Mouse (Mus musculus) myocyte (in vitro differentiated cells): ENCODE results near the gene Crygc. TPM values are rescaled to one million over a fixed set of nuclear protein-coding genes. Genes with fewer than 3 reads are reported as not detected.
A peak's percentile ranks its signal among the peaks of the same experiment; 100 is the strongest.

Experiments
- H3K27me3 ChIP-seq: one replicate; pipeline ENCODE4 v1.6.1; 2011; ENCODE audit not compliant: control insufficient read depth, insufficient read depth, insufficient read length
- H3K36me3 ChIP-seq: one replicate; pipeline ENCODE4 v1.6.1; 2011; ENCODE audit not compliant: control insufficient read depth, insufficient read depth
- H3K4me2 ChIP-seq: one replicate; pipeline ENCODE4 v1.6.1; 2011; ENCODE audit warnings: low read depth, control low read depth
- H3K4me3 ChIP-seq: one replicate; pipeline ENCODE4 v1.5.1; 2011; ENCODE audit warnings: mild to moderate bottlenecking, control low read depth, moderate library complexity
- H3K79me2 ChIP-seq: one replicate; pipeline ENCODE4 v1.6.1; 2011; ENCODE audit not compliant: control insufficient read depth, insufficient read depth
- H3ac ChIP-seq: one replicate; pipeline ENCODE4 v1.6.1; 2011; ENCODE audit not compliant: control insufficient read depth, insufficient read length
- CEBPB ChIP-seq: IDR thresholded peaks from 2 replicates; pipeline ENCODE4 v1.6.1; 2011; ENCODE audit warnings: mild to moderate bottlenecking, moderate library complexity; ENCODE audit not compliant: poor library complexity, insufficient read depth, severe bottlenecking
- E2F4 ChIP-seq: IDR thresholded peaks from one replicate; pipeline ENCODE4 v1.6.1; 2011; ENCODE audit warnings: mild to moderate bottlenecking, control low read depth, moderate library complexity; ENCODE audit not compliant: insufficient read depth
- MAX ChIP-seq: IDR thresholded peaks from one replicate; pipeline ENCODE4 v1.6.1; 2011; ENCODE audit warnings: low read depth, mild to moderate bottlenecking, control low read depth
- MYOD1 ChIP-seq, 3 experiments: IDR thresholded peaks; one replicate each; pipeline ENCODE4 v1.6.1; 2011; ENCODE audit warnings: control low read depth in 2 of 3, low read depth in 2 of 3, mild to moderate bottlenecking in 2 of 3, moderate library complexity in 1 of 3; ENCODE audit not compliant: insufficient read length in 2 of 3, control insufficient read depth in 1 of 3
- MYOG ChIP-seq, 3 experiments: IDR thresholded peaks; one replicate each; pipeline ENCODE4 v1.6.1; 2011; ENCODE audit warnings: control low read depth in 2 of 3, low read depth in 2 of 3, mild to moderate bottlenecking in 2 of 3; ENCODE audit not compliant: insufficient read length in 2 of 3, control insufficient read depth in 1 of 3, insufficient read depth in 1 of 3
- POLR2A ChIP-seq: IDR thresholded peaks from one replicate; pipeline ENCODE4 v1.6.1; 2011; ENCODE audit warnings: low read depth, mild to moderate bottlenecking, control low read depth, moderate library complexity; ENCODE audit not compliant: insufficient read length
- POLR2AphosphoS2 ChIP-seq: IDR thresholded peaks from one replicate; pipeline ENCODE4 v1.6.1; 2011; ENCODE audit warnings: low read depth, control low read depth; ENCODE audit not compliant: insufficient read length
- REST ChIP-seq: IDR thresholded peaks from one replicate; pipeline ENCODE4 v1.6.1; 2011; ENCODE audit warnings: mild to moderate bottlenecking, control low read depth, moderate library complexity; ENCODE audit not compliant: insufficient read depth, insufficient read length
- SRF ChIP-seq: IDR thresholded peaks from one replicate; pipeline ENCODE4 v1.6.1; 2011; ENCODE audit warnings: low read depth; ENCODE audit not compliant: control insufficient read depth, insufficient read length
- TCF12 ChIP-seq: IDR thresholded peaks from one replicate; pipeline ENCODE4 v1.6.1; 2011; ENCODE audit warnings: mild to moderate bottlenecking, control low read depth; ENCODE audit not compliant: poor library complexity, insufficient read depth, severe bottlenecking
- TCF3 ChIP-seq: IDR thresholded peaks from one replicate; pipeline ENCODE4 v1.6.1; 2011; ENCODE audit warnings: low read depth, control low read depth; ENCODE audit not compliant: insufficient read length
- USF1 ChIP-seq: IDR thresholded peaks from one replicate; pipeline ENCODE4 v1.6.1; 2011; ENCODE audit warnings: low read depth, mild to moderate bottlenecking, control low read depth, moderate library complexity
- polyA plus RNA-seq: library from polyadenylated mRNA; unstranded; fragments of >200 nt; fragmentation: generic; extraction: Trizol; gene quantifications from one replicate; pipeline ENCODE4 v1.2.1, GENCODE M21; 2012; ENCODE audit warnings: missing spikeins

The Crygc gene
- polyA plus RNA-seq, 1 experiment, result not detected

- peak overlapping the region; percentile 44 for H3K4me2 ChIP-seq
- no peak for TF ChIP-seq MYOD1 (IDR thresholded peaks at IDR 0.05; ENCODE audit: control insufficient read depth in 1 of 3, insufficient read length in 2 of 3, low read depth in 2 of 3)
- no peak for TF ChIP-seq POLR2AphosphoS2
- no peak for TF ChIP-seq TCF12
- TF ChIP-seq POLR2A, result no peak
- no peak for TF ChIP-seq MAX
- TF ChIP-seq E2F4, result no peak
- no peaks in the 10 kb centered on the region for H3K27me3 ChIP-seq
Observed at GRCm38 (mm10) chr1:65046401-65047109, 26.9 kb downstream of the Crygc start.

GRCm38 (mm10) chr1:65043433-65043832 is 30.1 kb downstream of the Crygc start:
- H3K36me3 ChIP-seq, result no peaks in the 10 kb centered on the region
- no peak overlapping the region for H3K4me3 ChIP-seq
- TF ChIP-seq E2F4 (no peak), TCF3 (no peak), MYOG (IDR thresholded peaks at IDR 0.05; ENCODE audit: control insufficient read depth in 1 of 3, insufficient read depth in 1 of 3, insufficient read length in 2 of 3, low read depth in 2 of 3) (no peak), USF1 (no peak), SRF (no peak), POLR2A (no peak), TCF12 (no peak), POLR2AphosphoS2 (no peak), MYOD1 (IDR thresholded peaks at IDR 0.05; ENCODE audit: control insufficient read depth in 1 of 3, insufficient read length in 2 of 3, low read depth in 2 of 3) (no peak)
- H3ac ChIP-seq, result no peak overlapping the region
- no peak overlapping the region for H3K4me2 ChIP-seq
- H3K27me3 ChIP-seq, result no peaks in the 10 kb centered on the region
- H3K79me2 ChIP-seq, result no peaks in the 10 kb centered on the region

More at GRCm38 (mm10) chr1:65046401-65047109, 26.9 kb downstream of the Crygc start:
- Histone ChIP-seq H3K36me3 (no peaks in the 10 kb centered on the region), H3K79me2 (no peaks in the 10 kb centered on the region), H3K4me3 (no peak overlapping the region), H3ac (no peak overlapping the region)

GRCm38 (mm10) chr1:65041837-65042236 is 31.7 kb downstream of the Crygc start:
- no peak overlapping the region for H3K4me3 ChIP-seq
- no peak overlapping the region for H3ac ChIP-seq
- TF ChIP-seq SRF (no peak), TCF12 (no peak), MYOG (IDR thresholded peaks at IDR 0.05; ENCODE audit: control insufficient read depth in 1 of 3, insufficient read depth in 1 of 3, insufficient read length in 2 of 3, low read depth in 2 of 3) (no peak), CEBPB (no peak), POLR2AphosphoS2 (no peak), E2F4 (no peak), USF1 (no peak), MAX (no peak), TCF3 (no peak), REST (no peak), POLR2A (no peak), MYOD1 (IDR thresholded peaks at IDR 0.05; ENCODE audit: control insufficient read depth in 1 of 3, insufficient read length in 2 of 3, low read depth in 2 of 3) (no peak)
- no peaks in the 10 kb centered on the region for H3K79me2 ChIP-seq
- no peaks in the 10 kb centered on the region for H3K27me3 ChIP-seq
- no peak overlapping the region for H3K4me2 ChIP-seq
- H3K36me3 ChIP-seq, result no peaks in the 10 kb centered on the region

- Histone ChIP-seq H3K79me2 (no peaks in the 10 kb centered on the region), H3ac (no peak overlapping the region), H3K4me3 (no peak overlapping the region), H3K27me3 (no peaks in the 10 kb centered on the region), H3K4me2 (no peak overlapping the region), H3K36me3 (no peaks in the 10 kb centered on the region)
- TF ChIP-seq USF1 (no peak), SRF (no peak), MAX (no peak), POLR2A (no peak), E2F4 (no peak), MYOD1 (IDR thresholded peaks at IDR 0.05; ENCODE audit: control insufficient read depth in 1 of 3, insufficient read length in 2 of 3, low read depth in 2 of 3) (no peak), CEBPB (no peak), TCF12 (no peak), POLR2AphosphoS2 (no peak), REST (no peak), MYOG (IDR thresholded peaks at IDR 0.05; ENCODE audit: control insufficient read depth in 1 of 3, insufficient read depth in 1 of 3, insufficient read length in 2 of 3, low read depth in 2 of 3) (no peak), TCF3 (no peak)
Observed at GRCm38 (mm10) chr1:65040806-65041205, 32.7 kb downstream of the Crygc start.

GRCm38 (mm10) chr1:65039679-65040078 is 33.8 kb downstream of the Crygc start:
- H3K4me3 ChIP-seq, result no peak overlapping the region
- no peak overlapping the region for H3ac ChIP-seq
- H3K79me2 ChIP-seq, result no peaks in the 10 kb centered on the region
- H3K27me3 ChIP-seq, result no peaks in the 10 kb centered on the region
- no peak for TF ChIP-seq POLR2A
- no peak for TF ChIP-seq REST
- TF ChIP-seq MYOD1 (IDR thresholded peaks at IDR 0.05; ENCODE audit: control insufficient read depth in 1 of 3, insufficient read length in 2 of 3, low read depth in 2 of 3), result no peak
- no peak for TF ChIP-seq E2F4
- no peak for TF ChIP-seq MYOG (IDR thresholded peaks at IDR 0.05; ENCODE audit: control insufficient read depth in 1 of 3, insufficient read depth in 1 of 3, insufficient read length in 2 of 3, low read depth in 2 of 3)
- no peak for TF ChIP-seq SRF
- no peak for TF ChIP-seq POLR2AphosphoS2
- TF ChIP-seq MAX, result no peak
- no peak for TF ChIP-seq TCF12
- no peak for TF ChIP-seq CEBPB
- TF ChIP-seq TCF3, result no peak
- TF ChIP-seq USF1, result no peak
- no peaks in the 10 kb centered on the region for H3K36me3 ChIP-seq
- no peak overlapping the region for H3K4me2 ChIP-seq
